Mouse (Mus musculus): ENCODE measurements around the gene 4930432M17Rik.

DNA sequence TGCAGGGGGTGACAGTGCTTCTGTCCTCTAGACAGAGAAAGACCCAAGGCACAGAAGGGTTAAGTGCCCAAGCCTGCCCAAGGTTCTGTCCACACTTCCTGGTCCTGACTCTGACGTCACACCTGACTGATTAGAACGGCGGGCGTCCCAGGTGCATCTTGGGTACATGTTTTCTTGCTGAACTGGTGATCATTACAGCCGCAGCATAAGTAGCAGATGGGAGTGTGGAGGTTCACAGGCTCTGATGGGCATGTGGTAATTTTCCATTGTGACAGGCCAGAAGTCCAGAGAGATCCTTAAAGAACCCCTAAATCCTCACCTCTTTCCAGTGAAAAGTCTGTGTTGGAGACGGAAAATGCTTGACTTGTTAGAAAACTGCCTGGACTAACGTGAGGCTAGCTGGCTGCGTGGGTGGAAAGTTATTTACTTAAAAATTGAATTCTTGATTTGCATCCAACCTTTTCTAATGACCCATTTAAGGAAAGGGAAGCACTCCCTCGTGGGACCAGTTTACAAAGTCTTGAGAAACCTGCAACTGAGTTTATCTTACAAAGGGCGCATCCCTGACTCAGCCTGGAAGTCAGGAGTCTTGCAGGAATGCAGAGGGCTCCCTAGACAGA lies 20.4 kb upstream of the 4930432M17Rik start:
- TF ChIP-seq GATA1 (IDR thresholded peaks at IDR 0.05; ENCODE audit: low read length) (no peak), TAL1 (IDR thresholded peaks at IDR 0.05; ENCODE audit: low read length) (no peak)

Data from erythroblast, embryonic 14.5 days (primary cell).